Mouse (Mus musculus) ES-E14 (cell line): ENCODE data around the gene Mri1.

Source experiments
- CHD2 ChIP-seq: IDR thresholded peaks from 2 replicates; pipeline ENCODE4 v1.6.1; 2014; ENCODE audit warnings: mild to moderate bottlenecking, low read depth, low read length, inconsistent platforms
- HCFC1 ChIP-seq: IDR thresholded peaks from 2 replicates; pipeline ENCODE4 v1.6.1; 2012; ENCODE audit warnings: low read length, inconsistent platforms, borderline replicate concordance; ENCODE audit not compliant: insufficient read depth
- MAFK ChIP-seq: IDR thresholded peaks from 2 replicates; pipeline ENCODE4 v1.6.1; 2014; ENCODE audit warnings: mild to moderate bottlenecking, low read depth, low read length, inconsistent platforms; ENCODE audit not compliant: insufficient read depth
- ZC3H11A ChIP-seq: IDR thresholded peaks from 2 replicates; pipeline ENCODE4 v1.6.1; 2012; ENCODE audit warnings: low read depth, mild to moderate bottlenecking, inconsistent platforms, low read length, borderline replicate concordance

GRCm38 (mm10) chr8:84211202-84211601 is 45.9 kb downstream of the Mri1 start:
- TF ChIP-seq HCFC1: no peak
- no peak for TF ChIP-seq MAFK
- TF ChIP-seq ZC3H11A: no peak
- no peak for TF ChIP-seq CHD2
